Mouse (Mus musculus) thymus, adult 2 months (tissue): ENCODE data around the gene Hexim1. TPM values are rescaled to one million over a fixed set of nuclear protein-coding genes. Genes with fewer than 3 reads are reported as not detected.

Experiments
- DNase-seq: peaks from one replicate; pipeline ENCODE4 v3.0.0; 2021
- H3K27ac ChIP-seq: fragments of 200-500 bp; 2 replicates; pipeline ENCODE4 v1.5.1; 2012; ENCODE audit warnings: low read length, control low read depth; ENCODE audit not compliant: control insufficient read depth, insufficient read depth
- H3K27me3 ChIP-seq: fragments of 200-500 bp; 2 replicates; pipeline ENCODE4 v1.6.1; 2012; ENCODE audit warnings: mild to moderate bottlenecking, low read length, moderate library complexity, mixed read lengths; ENCODE audit not compliant: control insufficient read depth, insufficient read depth
- H3K36me3 ChIP-seq: fragments of 200-500 bp; 2 replicates; pipeline ENCODE4 v1.6.1; 2012; ENCODE audit warnings: mild to moderate bottlenecking, low read length, moderate library complexity; ENCODE audit not compliant: control insufficient read depth, insufficient read depth
- H3K4me1 ChIP-seq: fragments of 200-500 bp; replicated peaks from 2 replicates; pipeline ENCODE4 v1.6.1; 2012; ENCODE audit warnings: low read length; ENCODE audit not compliant: control insufficient read depth, insufficient read depth
- H3K4me3 ChIP-seq: fragments of 200-500 bp; 2 replicates; pipeline ENCODE4 v1.5.1; 2012; ENCODE audit warnings: mild to moderate bottlenecking, low read length, control low read depth, moderate library complexity; ENCODE audit not compliant: control insufficient read depth, insufficient read depth
- CTCF ChIP-seq: fragments of 200-500 bp; IDR thresholded peaks from 2 replicates; pipeline ENCODE4 v1.5.1; 2012; ENCODE audit warnings: mild to moderate bottlenecking, control low read depth, low read length, moderate library complexity, borderline replicate concordance; ENCODE audit not compliant: control insufficient read depth, poor library complexity, insufficient read depth; ENCODE audit errors: extremely low read depth
- POLR2A ChIP-seq: fragments of 200-500 bp; IDR thresholded peaks from 2 replicates; pipeline ENCODE4 v1.6.1; 2012; ENCODE audit warnings: mild to moderate bottlenecking, low read length, control low read depth, moderate library complexity; ENCODE audit not compliant: control insufficient read depth, poor library complexity, insufficient read depth; ENCODE audit errors: extremely low read depth
- WGBS: fragments of 180-500 bp; shearing (Covaris S2); methylation state at CpG from one replicate; pipeline ENCODE4 v1.1.7; 2018; 5-methylcytosine and 5-hydroxymethylcytosine counted together
- polyA plus RNA-seq: library from polyadenylated mRNA; depleted of rRNA; stranded (reverse); fragments of >200 nt; gene quantifications from 2 replicates; pipeline ENCODE4 v1.2.3, GENCODE M21; 2012

Gene Hexim1
- polyA plus RNA-seq, 1 experiment: 18.2 TPM

GRCm38 (mm10) chr11:103081631-103082030 is 34.4 kb upstream of the Hexim1 start:
- 93% methylated on average over 6 of the region's 6 CpGs for WGBS
- no peak for DNase-seq
- no peak overlapping the region for H3K4me3 ChIP-seq
- peaks cover 5% of the 10 kb centered on the region for H3K4me1 ChIP-seq
- no peak for TF ChIP-seq POLR2A
- no peak for TF ChIP-seq CTCF
- H3K36me3 ChIP-seq: no peaks in the 10 kb centered on the region
- no peaks in the 10 kb centered on the region for H3K27me3 ChIP-seq
- no peak overlapping the region for H3K27ac ChIP-seq

GRCm38 (mm10) chr11:103093306-103093705 is 22.7 kb upstream of the Hexim1 start:
- TF ChIP-seq POLR2A (no peak), CTCF (no peak)
- no peaks in the 10 kb centered on the region for H3K36me3 ChIP-seq
- no peak for DNase-seq
- 76% methylated on average over 7 of the region's 7 CpGs for WGBS
- no peaks in the 10 kb centered on the region for H3K4me1 ChIP-seq
- H3K27ac ChIP-seq: no peak overlapping the region
- H3K27me3 ChIP-seq: no peaks in the 10 kb centered on the region
- no peak overlapping the region for H3K4me3 ChIP-seq

GRCm38 (mm10) chr11:103093862-103094833 is 21.9 kb upstream of the Hexim1 start:
- DNase-seq: no peak
- H3K27ac ChIP-seq: no peak overlapping the region

GRCm38 (mm10) chr11:103095107-103095670 is 20.8 kb upstream of the Hexim1 start:
- Histone ChIP-seq H3K27me3 (no peaks in the 10 kb centered on the region), H3K27ac (no peak overlapping the region), H3K4me1 (no peaks in the 10 kb centered on the region), H3K4me3 (no peak overlapping the region), H3K36me3 (no peaks in the 10 kb centered on the region)
- 81% methylated on average over 9 of the region's 9 CpGs for WGBS
- no peak for DNase-seq
- TF ChIP-seq POLR2A (no peak), CTCF (no peak)

More at GRCm38 (mm10) chr11:103093862-103094833, 21.9 kb upstream of the Hexim1 start:
- Histone ChIP-seq H3K27me3 (no peaks in the 10 kb centered on the region), H3K36me3 (no peaks in the 10 kb centered on the region), H3K4me1 (no peaks in the 10 kb centered on the region), H3K4me3 (no peak overlapping the region)
- TF ChIP-seq POLR2A (no peak), CTCF (no peak)
- WGBS: 63% methylated on average over 20 of the region's 20 CpGs

- Histone ChIP-seq H3K27me3 (no peaks in the 10 kb centered on the region), H3K4me1 (no peaks in the 10 kb centered on the region), H3K27ac (no peak overlapping the region), H3K4me3 (no peak overlapping the region), H3K36me3 (no peaks in the 10 kb centered on the region)
- TF ChIP-seq CTCF (no peak), POLR2A (no peak)
- WGBS: 94% methylated on average over 6 of the region's 6 CpGs
- DNase-seq: no peak
Measured at GRCm38 (mm10) chr11:103095801-103096200, 20.2 kb upstream of the Hexim1 start.

- DNase-seq: no peak
- Histone ChIP-seq H3K4me3 (no peak overlapping the region), H3K27me3 (peaks cover 5% of the 10 kb centered on the region; the same call in 1 of the 2 replicates), H3K36me3 (no peaks in the 10 kb centered on the region), H3K27ac (no peak overlapping the region), H3K4me1 (peaks cover 13% of the 10 kb centered on the region)
- TF ChIP-seq CTCF (no peak), POLR2A (no peak)
- 87% methylated on average over 22 of the region's 22 CpGs for WGBS
Measured at GRCm38 (mm10) chr11:103096979-103097894, 18.8 kb upstream of the Hexim1 start.
